Mouse (Mus musculus) liver (tissue): ENCODE measurements around the gene Mettl8.

Source experiments
- DNase-seq: peaks from one replicate; pipeline ENCODE4 v3.0.0-alpha.2; 2020; ENCODE audit warnings: mixed read lengths

Mettl8 gene

DNA sequence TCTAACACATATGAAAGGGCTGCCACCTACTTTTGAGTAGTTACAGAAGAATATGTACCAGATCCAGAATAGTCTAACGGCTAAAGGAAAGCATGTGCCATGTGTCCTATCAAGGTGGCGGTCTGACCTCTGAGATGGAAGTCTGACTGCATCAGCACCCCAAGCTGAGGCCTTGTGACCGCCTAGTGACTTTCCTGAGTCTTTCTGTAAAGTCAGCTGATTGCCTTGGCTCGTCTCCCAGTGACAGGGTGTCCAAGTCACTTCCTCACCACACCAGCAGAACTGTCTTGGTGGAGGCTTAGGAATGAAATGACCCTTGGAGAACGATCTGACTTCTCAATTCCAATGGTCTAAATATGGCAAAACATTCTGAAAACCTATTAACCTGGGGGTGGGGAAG is 77.1 kb downstream of the Mettl8 start:
- DNase-seq, result no peak

DNA sequence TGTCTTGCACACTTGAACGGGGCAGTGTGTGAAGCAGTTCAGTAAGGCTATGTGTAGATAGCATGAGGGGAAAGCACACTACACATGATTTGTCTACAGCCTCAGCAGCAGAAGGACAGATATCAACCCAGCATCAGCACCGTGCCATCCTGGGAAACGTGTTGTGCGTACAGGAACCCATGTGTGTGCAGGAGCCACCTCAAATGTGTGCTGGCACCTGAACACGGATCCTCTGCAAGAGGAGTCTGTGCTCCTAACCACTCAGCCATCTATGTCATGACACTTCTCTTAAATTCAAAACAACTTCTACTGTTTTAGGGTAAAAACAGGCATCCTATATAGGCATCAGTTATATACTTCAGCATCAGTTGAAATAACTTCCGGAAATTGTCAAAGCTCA is 80.6 kb downstream of the Mettl8 start:
- DNase-seq, result no peak

DNA sequence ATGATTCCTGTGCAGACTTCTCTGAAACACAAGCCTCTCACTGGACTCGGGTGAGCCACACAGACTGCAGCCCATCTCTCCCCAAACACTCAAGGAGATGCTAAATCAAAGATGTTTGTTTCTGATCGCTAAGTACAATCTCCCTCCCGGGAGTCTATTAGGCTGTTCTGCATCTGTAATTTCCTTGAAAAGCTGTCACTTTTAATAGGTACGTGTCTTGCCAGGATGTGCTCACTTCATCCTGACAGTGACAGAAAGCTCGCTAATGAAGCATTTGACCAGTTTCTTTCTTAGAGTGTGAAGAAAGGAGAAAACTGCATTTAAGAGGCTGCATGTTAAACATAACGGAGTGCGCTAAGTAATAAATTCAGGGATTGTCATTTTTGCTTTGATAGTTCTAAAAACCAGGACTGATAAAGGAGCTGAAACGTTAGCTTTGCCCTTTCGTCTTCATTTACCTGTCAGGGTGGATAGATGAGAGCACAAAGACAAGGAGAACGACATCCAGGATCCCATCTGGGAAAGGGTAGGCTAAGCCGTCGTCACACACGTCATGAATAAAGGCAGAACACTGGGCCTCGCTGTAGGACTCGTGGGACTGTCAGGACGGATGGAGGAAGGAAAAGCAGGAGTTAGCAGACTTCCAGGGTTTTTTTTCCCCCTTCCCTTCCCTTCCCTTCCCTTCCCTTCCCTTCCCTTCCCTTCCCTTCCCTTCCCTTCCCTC is 82.4 kb downstream of the Mettl8 start:
- no peak for DNase-seq

DNA sequence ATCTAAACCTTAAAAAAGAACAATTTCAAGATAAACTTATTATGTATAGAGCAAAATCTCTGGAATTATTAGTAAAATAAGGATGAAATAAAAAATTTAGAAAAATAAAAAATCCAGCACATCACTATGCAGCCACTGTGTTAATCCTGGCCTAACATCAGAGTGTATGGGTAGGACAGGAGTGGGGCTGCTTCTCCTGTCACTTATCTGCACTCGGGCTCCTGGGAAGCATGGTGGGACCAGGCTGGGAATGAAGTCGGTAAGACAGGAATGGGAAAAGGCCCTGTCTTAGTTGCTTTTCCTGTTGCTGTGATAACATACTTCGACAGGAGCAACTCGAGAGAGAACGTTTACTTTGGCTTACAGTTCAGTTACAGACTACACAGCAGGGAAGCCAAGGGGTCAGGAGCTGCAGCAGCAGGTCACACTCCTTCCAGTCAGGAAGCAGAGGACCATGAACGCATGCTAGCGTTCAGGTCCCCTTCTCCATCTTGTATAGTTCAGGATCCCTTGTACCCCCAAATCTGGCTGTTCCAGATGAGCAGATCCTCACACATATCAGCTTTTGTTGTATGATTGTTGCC is 85.1 kb downstream of the Mettl8 start:
- no peak for DNase-seq

DNA sequence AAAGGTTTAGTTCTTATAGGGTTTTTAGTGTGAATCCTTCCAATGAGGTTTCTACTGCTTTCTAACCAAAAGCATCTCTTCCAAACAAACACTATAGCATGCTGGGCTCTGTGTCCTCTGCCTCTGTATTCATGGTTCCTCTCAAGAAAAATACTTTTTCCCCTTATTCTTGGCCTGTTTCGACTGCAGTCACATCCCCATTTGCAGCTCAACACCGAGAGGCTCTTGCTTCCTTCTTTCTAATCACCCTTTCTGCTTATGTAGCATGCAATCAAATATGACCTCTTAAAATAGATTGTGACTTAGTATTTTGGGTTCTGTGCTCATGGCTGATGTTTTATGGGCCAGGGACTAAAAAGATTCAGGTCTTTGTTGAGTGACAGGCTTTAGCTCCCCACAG is 87.1 kb downstream of the Mettl8 start:
- no peak for DNase-seq

DNA sequence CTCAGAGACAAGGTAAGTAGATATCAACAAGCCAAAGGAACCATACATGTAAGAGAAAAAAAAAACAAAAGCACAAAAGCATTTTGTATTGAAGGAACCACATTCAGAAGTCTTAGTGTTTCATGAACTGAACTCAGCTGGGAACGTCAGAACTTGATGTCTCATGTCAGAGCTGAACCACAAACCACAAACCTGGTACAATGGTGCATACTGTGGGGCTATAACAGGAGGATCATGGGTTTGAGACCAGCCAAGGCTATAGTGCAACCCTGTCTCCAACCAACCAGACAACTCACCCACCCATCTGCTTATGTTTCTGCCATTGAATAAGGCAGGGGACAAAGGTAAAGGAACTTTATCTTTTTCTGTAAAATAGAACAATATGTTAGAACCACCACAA is 88.2 kb downstream of the Mettl8 start:
- no peak for DNase-seq

DNA sequence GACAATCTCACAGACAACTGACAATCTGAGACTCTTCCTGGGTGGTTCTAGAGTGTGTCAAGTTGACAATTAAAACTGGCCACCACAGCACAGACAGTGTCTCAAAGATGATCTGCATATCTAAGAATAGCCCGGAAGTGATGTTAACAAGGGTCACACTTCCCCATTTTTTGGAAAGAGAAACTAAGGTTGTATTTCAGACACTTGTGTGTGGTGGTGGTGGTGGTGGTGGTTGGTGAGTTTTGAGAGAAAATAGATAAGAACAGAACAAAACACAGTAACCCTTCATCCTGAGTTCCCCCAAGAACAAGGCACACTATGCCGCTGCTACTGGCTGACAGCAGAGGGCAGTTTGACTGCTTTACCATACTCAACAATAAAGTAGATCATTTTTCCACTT is 90.6 kb downstream of the Mettl8 start:
- no peak for DNase-seq

DNA sequence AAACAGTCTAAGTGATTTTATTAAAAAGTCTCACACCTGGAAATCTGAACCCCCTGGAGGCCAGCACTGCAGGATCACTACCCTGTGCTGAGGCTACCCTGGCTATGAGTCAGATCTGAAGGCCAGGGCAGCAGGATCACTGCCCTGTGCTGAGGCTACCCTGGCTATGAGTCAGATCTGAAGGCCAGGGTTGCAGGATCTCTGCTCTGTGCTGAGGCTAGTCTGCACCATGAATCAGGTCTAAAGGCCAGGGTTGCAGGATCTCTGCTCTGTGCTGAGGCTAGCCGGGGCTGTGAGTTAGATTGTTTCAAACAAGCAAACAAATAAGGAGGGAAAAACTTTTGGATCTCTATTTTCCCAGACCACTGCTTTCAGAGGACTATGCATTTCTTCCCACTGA is 92.5 kb downstream of the Mettl8 start:
- no peak for DNase-seq

DNA sequence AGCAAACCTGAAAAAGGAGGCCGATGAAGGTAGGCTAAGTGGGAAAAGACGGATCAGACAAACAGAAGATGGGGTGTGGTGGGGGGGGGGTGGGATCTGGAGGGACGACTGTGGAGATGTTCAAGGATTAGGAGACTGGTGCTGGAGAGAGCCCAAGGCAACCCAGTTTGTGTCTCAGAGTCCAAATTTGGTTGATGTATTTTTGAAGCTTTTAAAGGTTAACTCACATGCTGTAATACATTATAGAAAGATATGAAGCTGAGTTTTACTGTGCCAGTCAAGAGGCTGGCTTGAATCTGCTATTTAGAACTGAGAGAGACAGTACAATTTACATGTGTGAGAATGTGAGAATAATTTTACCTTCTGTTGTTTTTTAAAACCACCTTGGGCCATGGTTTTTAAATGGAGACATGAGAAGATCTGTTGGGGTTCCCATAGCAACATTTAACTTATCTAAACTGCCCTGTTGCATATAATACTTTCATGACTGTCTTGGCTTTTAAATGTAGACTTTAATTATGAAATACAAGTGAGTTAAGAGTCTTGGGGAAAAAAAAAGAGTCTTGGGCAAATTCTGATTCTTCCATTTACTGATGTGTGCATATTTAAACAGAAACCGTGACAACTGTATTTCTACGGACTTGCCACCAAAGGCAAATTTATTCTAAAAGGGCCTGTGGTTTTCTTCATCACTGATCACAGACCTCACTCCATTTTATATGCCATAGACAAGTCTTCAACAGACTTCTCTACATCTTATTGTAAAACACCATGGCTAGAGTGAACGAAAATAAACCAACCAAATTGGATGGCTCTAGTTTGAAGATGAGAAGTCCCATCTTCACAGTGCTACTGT is 94.1 kb downstream of the Mettl8 start:
- DNase-seq, result no peak

DNA sequence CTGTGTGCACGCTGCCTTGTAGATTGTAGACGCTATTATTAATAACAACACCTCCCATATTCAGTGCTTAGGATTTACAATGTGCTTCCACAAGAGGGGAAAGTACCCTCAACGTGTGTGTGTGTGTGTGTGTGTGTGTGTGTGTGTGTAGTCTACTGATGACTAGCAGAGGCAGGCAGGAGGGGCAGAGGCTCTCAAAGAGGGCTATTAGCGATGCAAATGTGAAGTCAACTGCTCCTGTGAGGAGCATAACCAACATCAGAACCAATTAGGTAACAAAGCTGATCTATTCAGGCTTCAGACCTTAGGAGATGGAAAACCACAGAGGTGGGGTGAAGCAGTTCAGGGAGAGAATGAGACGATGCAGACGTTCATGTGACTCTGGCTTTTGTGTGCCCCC is 95.3 kb downstream of the Mettl8 start:
- DNase-seq, result no peak

DNA sequence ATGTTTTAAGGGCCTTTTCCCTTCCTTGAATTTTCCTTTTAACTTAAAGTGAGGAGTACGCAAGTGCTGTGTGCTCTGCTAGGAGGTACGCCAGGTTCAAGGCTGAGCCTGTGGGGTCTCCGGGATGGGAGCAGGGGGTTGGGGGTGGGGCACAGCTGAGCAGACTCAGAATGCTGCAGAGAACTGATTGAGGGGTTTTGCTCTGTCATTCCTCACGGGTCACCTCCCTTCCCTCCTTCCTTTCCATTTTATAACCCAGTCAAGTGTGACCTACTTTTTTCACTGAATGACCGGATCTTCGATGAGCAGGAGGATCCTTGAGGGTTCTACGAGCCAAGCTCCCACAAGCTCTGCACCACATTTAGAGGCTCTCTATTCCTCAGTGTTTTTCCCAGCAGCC is 96.0 kb downstream of the Mettl8 start:
- no peak for DNase-seq

DNA sequence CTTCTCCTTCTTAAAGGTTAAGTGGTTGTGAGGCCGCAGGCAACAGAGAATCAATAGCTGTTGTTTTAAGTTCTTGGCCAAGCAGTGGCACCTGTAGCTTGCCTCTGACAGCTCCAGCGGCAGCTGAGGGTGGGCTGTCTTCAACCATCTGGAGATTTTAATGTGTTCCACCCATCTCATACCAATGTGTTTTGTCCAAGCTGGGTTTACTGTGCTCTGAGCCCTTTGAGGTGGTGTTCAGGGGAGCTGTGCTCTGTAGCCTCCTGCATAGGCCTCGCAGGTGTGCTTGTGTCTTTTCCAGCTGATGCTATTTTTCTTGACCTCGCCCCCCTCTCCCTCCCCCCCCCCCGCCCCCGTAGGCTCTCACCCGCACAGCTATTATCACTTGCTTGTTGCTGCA is 96.8 kb downstream of the Mettl8 start:
- DNase-seq, result no peak

DNA sequence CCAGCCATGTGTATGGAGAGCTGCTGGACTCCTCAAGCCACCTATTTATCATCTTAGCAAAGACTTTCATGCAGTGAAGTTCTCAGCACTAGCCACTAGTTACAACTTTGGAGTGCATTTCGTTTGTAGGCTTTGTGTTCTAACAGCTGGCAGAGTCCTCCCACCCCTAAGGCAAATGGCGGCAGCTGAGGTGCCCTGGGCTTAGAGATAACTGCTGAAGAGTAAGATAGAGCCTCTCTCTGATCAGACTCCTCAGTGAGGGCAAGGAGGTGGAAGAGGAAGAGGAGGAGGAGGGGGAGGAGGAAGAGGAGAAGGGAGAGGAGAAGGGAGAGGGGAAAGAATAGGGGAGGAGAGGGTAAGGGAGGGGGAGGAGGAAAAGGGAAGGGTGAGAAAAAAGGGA is 101.8 kb downstream of the Mettl8 start:
- DNase-seq, result peak; percentile 72

DNA sequence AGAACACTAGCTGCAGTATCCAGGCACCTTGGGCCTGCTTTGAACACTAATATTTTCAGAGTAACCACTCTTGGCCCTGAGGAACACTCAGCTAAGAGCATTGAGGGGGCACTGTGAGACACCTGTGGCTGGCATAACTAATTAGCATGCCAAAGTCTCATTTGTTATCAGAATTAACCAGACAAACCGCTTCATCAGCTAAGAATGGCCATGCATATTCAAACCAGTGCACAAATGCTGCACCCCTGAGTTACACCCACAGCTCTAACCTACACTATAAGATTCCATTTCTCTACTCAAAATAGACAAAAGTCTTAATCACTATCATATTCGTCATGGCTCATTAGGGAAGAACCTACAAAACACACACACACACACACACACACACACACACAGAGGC is 103.4 kb downstream of the Mettl8 start:
- DNase-seq, result no peak

DNA sequence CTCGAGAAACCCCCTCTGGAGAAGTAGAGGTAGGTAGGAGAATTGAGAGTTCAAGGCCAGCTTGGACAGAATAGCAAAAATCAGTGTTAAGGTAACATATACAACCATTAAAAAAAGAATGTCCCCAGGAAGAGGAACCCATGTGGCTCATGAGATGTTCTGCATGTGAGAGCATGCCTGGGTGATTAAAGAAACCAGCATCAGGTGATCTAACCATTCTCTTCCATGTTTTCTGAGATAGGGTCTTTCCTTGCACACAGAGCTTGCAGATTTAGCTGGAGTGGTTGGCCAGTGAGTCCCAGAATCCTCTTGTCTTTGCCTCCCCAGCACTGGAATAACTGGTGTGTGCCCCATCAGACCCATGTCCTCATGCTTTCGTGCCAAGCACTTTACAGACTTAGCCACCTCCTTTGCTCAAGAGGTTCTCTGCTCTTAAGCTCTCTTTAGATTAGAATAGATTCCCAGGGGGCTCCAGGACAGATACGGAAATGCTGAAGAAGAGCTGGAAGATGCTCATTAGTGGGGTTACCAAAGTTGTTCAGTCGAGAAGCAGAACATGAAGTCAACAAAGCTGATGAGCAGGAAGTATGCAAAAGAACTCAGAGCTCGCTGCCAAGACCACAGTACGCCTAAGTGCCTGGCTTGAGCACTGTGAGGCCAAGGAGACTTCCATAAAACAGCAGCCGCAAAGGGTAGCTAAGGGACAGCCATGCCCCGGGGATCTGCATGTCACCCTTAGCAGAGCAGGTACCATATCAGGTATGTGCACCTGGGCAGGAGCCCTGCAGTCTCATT is 110.7 kb downstream of the Mettl8 start:
- no peak for DNase-seq

DNA sequence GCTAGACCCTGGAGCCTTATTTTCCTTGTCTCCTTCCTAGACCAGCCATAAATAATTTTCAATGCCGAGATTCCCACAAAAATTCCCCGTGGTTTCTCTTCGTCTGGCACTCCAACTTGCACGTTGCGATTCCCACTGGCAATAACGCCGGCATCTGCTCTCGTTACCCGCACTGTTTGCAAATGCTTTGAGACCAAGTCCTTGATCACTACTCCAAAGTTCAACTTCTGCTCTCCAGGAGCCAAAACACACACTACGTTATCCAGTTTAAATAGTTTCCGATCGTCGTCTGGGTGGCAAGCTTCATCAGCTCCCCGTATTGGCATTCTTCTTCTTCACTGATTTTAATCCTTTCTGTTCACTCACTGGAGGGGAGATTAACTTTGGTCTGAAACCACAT is 114.6 kb downstream of the Mettl8 start:
- DNase-seq, result no peak

DNA sequence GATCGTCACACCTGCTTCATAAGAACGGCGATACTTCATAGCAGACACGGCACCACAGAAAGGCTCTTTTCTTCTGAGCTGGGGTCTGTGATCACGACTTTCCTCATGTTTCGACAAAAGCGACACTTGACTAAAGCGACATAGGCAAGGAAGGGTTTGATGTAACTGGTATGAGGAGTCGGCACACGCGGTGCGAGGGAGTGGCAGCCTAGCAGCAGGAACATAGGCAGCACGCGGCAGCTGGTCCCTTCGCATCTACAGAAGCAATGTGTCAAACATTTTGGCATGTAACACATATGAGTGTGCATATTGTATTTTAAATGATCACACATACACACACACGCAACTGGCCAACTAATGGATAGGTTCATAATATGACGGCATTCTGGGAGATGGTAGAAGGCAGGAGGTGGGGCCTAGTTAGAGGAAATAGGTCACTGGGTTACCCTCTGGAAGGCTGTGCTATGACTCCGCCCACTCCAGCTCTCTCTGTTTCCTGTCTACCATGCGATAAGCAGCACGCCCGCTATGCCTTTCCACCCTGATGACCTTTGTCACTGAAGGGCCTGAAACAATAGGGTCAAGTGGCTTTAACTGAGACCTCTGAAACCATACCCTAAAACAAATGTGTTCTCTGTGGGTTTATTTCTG is 116.4 kb downstream of the Mettl8 start:
- peak; percentile 78 for DNase-seq

DNA sequence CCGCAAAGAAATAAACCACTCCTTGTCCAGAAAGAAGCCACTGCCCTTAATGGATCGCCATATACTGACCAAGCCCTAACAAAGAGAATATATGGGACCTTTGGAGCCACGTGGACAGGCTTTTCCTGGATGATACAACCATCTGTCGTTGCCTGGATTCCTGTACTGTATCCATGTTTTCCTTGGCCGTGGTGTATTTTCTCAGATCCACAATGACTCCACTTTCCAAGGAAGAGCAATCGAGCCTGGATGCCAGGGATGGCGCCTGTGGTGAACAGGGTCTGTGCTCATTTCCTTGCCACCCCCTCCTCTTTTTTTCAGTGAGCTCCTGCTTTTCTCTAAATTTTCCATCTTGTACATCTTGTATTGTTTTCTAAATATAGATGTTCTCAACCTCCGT is 120.6 kb downstream of the Mettl8 start:
- DNase-seq, result no peak

DNA sequence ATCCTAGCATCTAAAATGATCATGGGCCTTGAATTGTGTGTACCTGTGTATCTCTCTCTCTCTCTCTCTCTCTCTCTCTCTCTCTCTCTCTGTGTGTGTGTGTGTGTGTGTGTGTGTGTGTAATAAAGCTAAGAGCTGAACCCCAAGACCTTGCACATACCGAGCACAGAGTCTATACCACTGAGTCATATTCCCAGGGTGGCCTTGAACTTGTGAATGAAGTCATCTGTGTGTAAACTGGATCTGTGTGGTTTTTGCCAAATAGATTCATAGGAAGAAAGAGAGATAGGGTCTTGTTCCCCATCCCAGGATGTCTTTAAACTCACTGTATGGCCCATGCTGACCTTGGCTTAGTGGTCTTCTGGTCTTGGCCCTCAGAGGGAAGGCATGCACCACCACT is 121.9 kb downstream of the Mettl8 start:
- DNase-seq, result no peak

DNA sequence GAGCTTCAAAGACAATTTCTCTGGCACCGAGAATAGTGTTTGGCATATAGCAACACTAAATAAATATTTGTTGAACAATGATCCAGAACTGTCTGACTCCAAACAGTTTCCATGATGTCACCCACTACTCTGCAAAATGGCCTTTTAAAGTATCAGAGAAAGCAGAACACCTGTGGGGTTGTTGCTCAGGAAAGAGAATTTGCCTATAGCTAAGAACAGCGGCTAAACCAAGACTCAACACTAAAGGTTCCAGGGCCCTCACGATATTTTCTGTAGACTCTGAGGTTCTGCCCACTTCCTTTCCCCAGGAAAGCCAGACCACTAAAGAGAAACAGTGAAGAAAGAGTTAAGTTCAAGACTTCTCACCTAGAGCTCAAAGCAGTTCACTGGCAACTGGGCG is 122.4 kb downstream of the Mettl8 start:
- DNase-seq, result no peak

DNA sequence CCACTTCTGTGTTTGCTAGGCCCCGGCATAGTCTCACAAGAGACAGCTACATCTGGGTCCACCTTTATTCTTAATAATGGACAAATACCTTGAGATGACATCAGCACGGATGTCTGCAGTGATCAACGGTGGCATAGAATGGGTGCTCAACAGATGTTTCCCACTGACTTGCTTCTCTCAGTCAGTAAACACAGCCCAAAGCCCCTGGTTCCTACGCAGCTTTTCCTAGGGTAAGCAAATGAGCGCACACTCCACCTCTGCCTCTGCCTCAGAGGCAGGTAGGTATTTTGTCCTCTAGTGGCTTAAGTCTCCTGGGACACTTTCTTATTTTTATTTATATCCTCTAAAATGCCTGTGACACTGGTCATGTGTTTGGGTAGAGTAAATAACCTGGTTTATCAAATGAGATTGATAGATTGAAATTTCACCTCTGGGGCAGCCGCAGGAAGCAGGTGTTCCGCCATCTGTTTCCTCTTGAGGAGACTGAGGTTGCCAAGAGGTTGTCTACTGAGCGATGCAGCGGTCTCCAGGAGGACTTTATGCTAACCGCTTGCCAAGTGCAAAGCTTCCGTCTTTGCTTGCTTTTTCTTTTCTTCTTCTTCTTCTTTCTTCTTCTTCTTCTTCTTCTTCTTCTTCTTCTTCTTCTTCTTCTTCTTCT is 124.6 kb downstream of the Mettl8 start:
- DNase-seq, result no peak

DNA sequence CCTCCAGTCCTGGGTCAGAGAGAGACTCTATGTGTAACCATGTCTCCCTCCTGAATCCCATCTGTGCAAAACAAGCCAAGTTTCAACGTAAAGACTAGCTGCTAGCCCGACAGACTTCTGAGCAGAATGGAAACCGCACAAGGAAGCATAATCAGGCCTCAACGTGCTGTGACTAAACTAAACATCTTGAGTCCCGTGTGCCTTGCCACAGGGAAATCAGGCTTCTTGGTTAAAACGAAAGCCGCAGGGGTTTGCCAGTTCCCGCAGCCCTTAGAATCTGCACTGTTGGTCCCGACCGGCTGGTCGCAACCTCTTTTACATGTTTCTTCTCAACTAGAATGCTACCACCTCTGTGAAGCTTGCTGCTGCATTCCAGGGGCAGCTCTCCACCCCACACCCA is 125.7 kb downstream of the Mettl8 start:
- no peak for DNase-seq
